Mouse (Mus musculus): ENCODE measurements around the gene Rgs12. TPM values are rescaled to one million over a fixed set of nuclear protein-coding genes. Genes with fewer than 3 reads are reported as not detected.

Rgs12 gene
- polyA plus RNA-seq, 1 experiment from 2014 or later, result 42.3 TPM

GRCm38 (mm10) chr5:34950486-34951160, 1.4 kb downstream of the Rgs12 start:
- H3K9me3 ChIP-seq (replicated peaks; ENCODE audit: control insufficient read depth, low read length, poor library complexity, severe bottlenecking), result no peaks in the 10 kb centered on the region
- peak overlapping the region; percentile 92 for H3K9ac ChIP-seq (ENCODE audit: low read depth, low read length)
- 43% methylated on average over 6 of the region's 6 CpGs for WGBS
- no peaks in the 10 kb centered on the region for H3K36me3 ChIP-seq (ENCODE audit: control insufficient read depth, insufficient read depth, low read length)
- peak overlapping the region; percentile 84 for H3K27ac ChIP-seq (ENCODE audit: low read length)
- peak overlapping the region; percentile 83 for H3K4me2 ChIP-seq (ENCODE audit: low read length)
- ATAC-seq, result no peak
- H3K4me3 ChIP-seq (ENCODE audit: low read depth, low read length), result peak overlapping the region; percentile 68
- peaks cover 36% of the 10 kb centered on the region for H3K4me1 ChIP-seq (ENCODE audit: control insufficient read depth, insufficient read depth, low read length)
- no peaks in the 10 kb centered on the region for H3K27me3 ChIP-seq (ENCODE audit: control insufficient read depth, insufficient read depth, low read depth, low read length)

GRCm38 (mm10) chr5:34951161-34951834, 2.1 kb downstream of the Rgs12 start:
- Histone ChIP-seq H3K9ac (ENCODE audit: low read depth, low read length) (peak overlapping the region; percentile 92), H3K4me1 (ENCODE audit: control insufficient read depth, insufficient read depth, low read length) (peaks cover 42% of the 10 kb centered on the region), H3K9me3 (replicated peaks; ENCODE audit: control insufficient read depth, low read length, poor library complexity, severe bottlenecking) (no peaks in the 10 kb centered on the region), H3K36me3 (ENCODE audit: control insufficient read depth, insufficient read depth, low read length) (no peaks in the 10 kb centered on the region), H3K27me3 (ENCODE audit: control insufficient read depth, insufficient read depth, low read depth, low read length) (no peaks in the 10 kb centered on the region), H3K27ac (ENCODE audit: low read length) (peak overlapping the region; percentile 84; the same call in 1 of the 2 replicates), H3K4me2 (ENCODE audit: low read length) (peak overlapping the region; percentile 83), H3K4me3 (ENCODE audit: low read depth, low read length) (no peak overlapping the region; the same call in 1 of the 2 replicates)
- ATAC-seq, result no peak
- 89% methylated on average over 8 of the region's 8 CpGs for WGBS

- no peak for ATAC-seq
- no peak overlapping the region for H3K9ac ChIP-seq (ENCODE audit: low read depth, low read length)
- peak overlapping the region; percentile 24 for H3K4me2 ChIP-seq (ENCODE audit: low read length)
- peaks cover 52% of the 10 kb centered on the region for H3K4me1 ChIP-seq (ENCODE audit: control insufficient read depth, insufficient read depth, low read length)
- WGBS, result 36% methylated on average over 6 of the region's 6 CpGs
- no peaks in the 10 kb centered on the region for H3K9me3 ChIP-seq (replicated peaks; ENCODE audit: control insufficient read depth, low read length, poor library complexity, severe bottlenecking)
- peak overlapping the region; percentile 19; the same call in 1 of the 2 replicates for H3K27ac ChIP-seq (ENCODE audit: low read length)
- H3K4me3 ChIP-seq (ENCODE audit: low read depth, low read length), result no peak overlapping the region
- no peaks in the 10 kb centered on the region for H3K27me3 ChIP-seq (ENCODE audit: control insufficient read depth, insufficient read depth, low read depth, low read length)
- no peaks in the 10 kb centered on the region for H3K36me3 ChIP-seq (ENCODE audit: control insufficient read depth, insufficient read depth, low read length)
Observed at GRCm38 (mm10) chr5:34954508-34954907, 5.3 kb downstream of the Rgs12 start.

- ATAC-seq, result no peak
- Histone ChIP-seq H3K27me3 (ENCODE audit: control insufficient read depth, insufficient read depth, low read depth, low read length) (no peaks in the 10 kb centered on the region), H3K36me3 (ENCODE audit: control insufficient read depth, insufficient read depth, low read length) (no peaks in the 10 kb centered on the region), H3K4me1 (ENCODE audit: control insufficient read depth, insufficient read depth, low read length) (peaks cover 44% of the 10 kb centered on the region), H3K9me3 (replicated peaks; ENCODE audit: control insufficient read depth, low read length, poor library complexity, severe bottlenecking) (no peaks in the 10 kb centered on the region), H3K4me3 (ENCODE audit: low read depth, low read length) (no peak overlapping the region), H3K27ac (ENCODE audit: low read length) (no peak overlapping the region; the same call in 1 of the 2 replicates), H3K9ac (ENCODE audit: low read depth, low read length) (no peak overlapping the region), H3K4me2 (ENCODE audit: low read length) (no peak overlapping the region)
- WGBS, result 63% methylated on average over 5 of the region's 5 CpGs
Observed at GRCm38 (mm10) chr5:34955630-34956029, 6.4 kb downstream of the Rgs12 start.

- Histone ChIP-seq H3K4me1 (ENCODE audit: control insufficient read depth, insufficient read depth, low read length) (peaks cover 39% of the 10 kb centered on the region), H3K9ac (ENCODE audit: low read depth, low read length) (no peak overlapping the region), H3K4me3 (ENCODE audit: low read depth, low read length) (no peak overlapping the region), H3K9me3 (replicated peaks; ENCODE audit: control insufficient read depth, low read length, poor library complexity, severe bottlenecking) (no peaks in the 10 kb centered on the region), H3K27ac (ENCODE audit: low read length) (no peak overlapping the region), H3K4me2 (ENCODE audit: low read length) (no peak overlapping the region), H3K36me3 (ENCODE audit: control insufficient read depth, insufficient read depth, low read length) (no peaks in the 10 kb centered on the region), H3K27me3 (ENCODE audit: control insufficient read depth, insufficient read depth, low read depth, low read length) (no peaks in the 10 kb centered on the region)
- 86% methylated on average over 7 of the region's 7 CpGs for WGBS
- no peak for ATAC-seq
Observed at GRCm38 (mm10) chr5:34956151-34956550, 6.9 kb downstream of the Rgs12 start.

DNA sequence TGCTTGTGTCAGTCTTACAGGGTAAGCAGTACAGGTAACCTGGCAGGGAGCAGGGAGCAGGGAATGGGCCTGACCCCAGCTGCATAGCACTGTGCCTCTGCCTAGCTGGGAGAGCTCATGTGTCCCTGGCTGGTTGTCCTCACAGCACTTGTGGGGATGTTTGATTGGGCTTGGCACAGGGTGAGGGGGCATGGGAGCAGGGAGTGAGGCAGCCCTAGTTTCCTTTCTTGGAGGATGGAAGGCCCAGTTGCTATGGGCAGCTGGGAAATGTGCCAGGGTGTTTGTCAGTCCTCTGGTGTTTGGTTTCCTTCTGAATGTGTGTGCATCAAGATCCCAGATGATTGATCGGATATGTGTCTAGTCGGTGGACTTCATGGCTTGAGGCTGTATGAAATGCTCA, 7.8 kb downstream of the Rgs12 start:
- H3K4me1 ChIP-seq (ENCODE audit: control insufficient read depth, insufficient read depth, low read length), result peaks cover 32% of the 10 kb centered on the region
- WGBS, result 70% methylated on average over 2 of the region's 2 CpGs

GRCm38 (mm10) chr5:34960021-34960420, 10.8 kb downstream of the Rgs12 start:
- Histone ChIP-seq H3K9me3 (replicated peaks; ENCODE audit: control insufficient read depth, low read length, poor library complexity, severe bottlenecking) (no peaks in the 10 kb centered on the region), H3K9ac (ENCODE audit: low read depth, low read length) (no peak overlapping the region), H3K4me3 (ENCODE audit: low read depth, low read length) (no peak overlapping the region), H3K4me2 (ENCODE audit: low read length) (no peak overlapping the region), H3K27ac (ENCODE audit: low read length) (no peak overlapping the region), H3K36me3 (ENCODE audit: control insufficient read depth, insufficient read depth, low read length) (no peaks in the 10 kb centered on the region), H3K27me3 (ENCODE audit: control insufficient read depth, insufficient read depth, low read depth, low read length) (no peaks in the 10 kb centered on the region), H3K4me1 (ENCODE audit: control insufficient read depth, insufficient read depth, low read length) (peaks cover 21% of the 10 kb centered on the region)
- WGBS, result 85% methylated on average over 1 of the region's 1 CpGs
- ATAC-seq, result no peak

More for the DNA sequence above, 7.8 kb downstream of the Rgs12 start:
- peak; percentile 56; the same call in 1 of the 2 replicates for ATAC-seq
- Histone ChIP-seq H3K4me3 (ENCODE audit: low read depth, low read length) (no peak overlapping the region), H3K4me2 (ENCODE audit: low read length) (no peak overlapping the region), H3K9ac (ENCODE audit: low read depth, low read length) (no peak overlapping the region), H3K36me3 (ENCODE audit: control insufficient read depth, insufficient read depth, low read length) (no peaks in the 10 kb centered on the region), H3K27ac (ENCODE audit: low read length) (no peak overlapping the region), H3K27me3 (ENCODE audit: control insufficient read depth, insufficient read depth, low read depth, low read length) (no peaks in the 10 kb centered on the region), H3K9me3 (replicated peaks; ENCODE audit: control insufficient read depth, low read length, poor library complexity, severe bottlenecking) (no peaks in the 10 kb centered on the region)

GRCm38 (mm10) chr5:34965531-34965930, 16.3 kb downstream of the Rgs12 start:
- H3K4me2 ChIP-seq (ENCODE audit: low read length), result no peak overlapping the region
- no peaks in the 10 kb centered on the region for H3K4me1 ChIP-seq (ENCODE audit: control insufficient read depth, insufficient read depth, low read length)
- no peaks in the 10 kb centered on the region for H3K9me3 ChIP-seq (replicated peaks; ENCODE audit: control insufficient read depth, low read length, poor library complexity, severe bottlenecking)
- H3K4me3 ChIP-seq (ENCODE audit: low read depth, low read length), result no peak overlapping the region
- no peak overlapping the region for H3K9ac ChIP-seq (ENCODE audit: low read depth, low read length)
- 93% methylated on average over 12 of the region's 12 CpGs for WGBS
- no peak for ATAC-seq
- H3K27ac ChIP-seq (ENCODE audit: low read length), result no peak overlapping the region
- peaks cover 17% of the 10 kb centered on the region; the same call in 1 of the 2 replicates for H3K36me3 ChIP-seq (ENCODE audit: control insufficient read depth, insufficient read depth, low read length)
- H3K27me3 ChIP-seq (ENCODE audit: control insufficient read depth, insufficient read depth, low read depth, low read length), result no peaks in the 10 kb centered on the region

GRCm38 (mm10) chr5:34968386-34968785, 19.1 kb downstream of the Rgs12 start:
- Histone ChIP-seq H3K27me3 (ENCODE audit: control insufficient read depth, insufficient read depth, low read depth, low read length) (no peaks in the 10 kb centered on the region), H3K27ac (ENCODE audit: low read length) (no peak overlapping the region), H3K4me3 (ENCODE audit: low read depth, low read length) (no peak overlapping the region), H3K4me2 (ENCODE audit: low read length) (no peak overlapping the region), H3K9me3 (replicated peaks; ENCODE audit: control insufficient read depth, low read length, poor library complexity, severe bottlenecking) (no peaks in the 10 kb centered on the region), H3K4me1 (ENCODE audit: control insufficient read depth, insufficient read depth, low read length) (no peaks in the 10 kb centered on the region), H3K9ac (ENCODE audit: low read depth, low read length) (no peak overlapping the region), H3K36me3 (ENCODE audit: control insufficient read depth, insufficient read depth, low read length) (peaks cover 17% of the 10 kb centered on the region; the same call in 1 of the 2 replicates)
- ATAC-seq, result no peak
- 86% methylated on average over 5 of the region's 5 CpGs for WGBS

All from midbrain, embryonic 16.5 days (tissue).